Mouse (Mus musculus) neural tube, embryonic 14.5 days (tissue): ENCODE data around the gene Krtap27-1. TPM values are rescaled to one million over a fixed set of nuclear protein-coding genes. Genes with fewer than 3 reads are reported as not detected.

Experiments used
- ATAC-seq: fragments of 200-750 bp; cut with Nextera tagmentation; 2 replicates; pipeline ENCODE4 v1.8.0; 2017; ENCODE audit warnings: low read depth, mild to moderate bottlenecking, moderate TSS enrichment, moderate library complexity
- H3K27ac ChIP-seq: fragments of 300-500 bp; sonication (generic); 2 replicates; pipeline ENCODE4 v1.5.1; 2014; ENCODE audit warnings: low read depth, mild to moderate bottlenecking, control low read depth, low read length, moderate library complexity, mixed read lengths
- H3K27me3 ChIP-seq: fragments of 300-500 bp; sonication (generic); 2 replicates; pipeline ENCODE4 v1.6.1; 2014; ENCODE audit warnings: low read length; ENCODE audit not compliant: control insufficient read depth, insufficient read depth
- H3K36me3 ChIP-seq: fragments of 300-500 bp; sonication (generic); 2 replicates; pipeline ENCODE4 v1.6.1; 2014; ENCODE audit warnings: low read length, mixed read lengths; ENCODE audit not compliant: control insufficient read depth, insufficient read depth
- H3K4me1 ChIP-seq: fragments of 300-500 bp; sonication (generic); 2 replicates; pipeline ENCODE4 v1.6.1; 2014; ENCODE audit warnings: low read length; ENCODE audit not compliant: control insufficient read depth, insufficient read depth
- H3K4me2 ChIP-seq: fragments of 300-500 bp; sonication (generic); 2 replicates; pipeline ENCODE4 v1.6.1; 2014; ENCODE audit warnings: mild to moderate bottlenecking, low read depth, low read length, control low read depth
- H3K4me3 ChIP-seq: fragments of 300-500 bp; sonication (generic); 2 replicates; pipeline ENCODE4 v1.5.1; 2014; ENCODE audit warnings: low read depth, low read length, control low read depth, mixed read lengths
- H3K9ac ChIP-seq: fragments of 300-500 bp; sonication (generic); replicated peaks from 2 replicates; pipeline ENCODE4 v1.6.1; 2014; ENCODE audit warnings: low read depth, mild to moderate bottlenecking, control low read depth, low read length, mixed read lengths
- H3K9me3 ChIP-seq: fragments of 300-500 bp; sonication (generic); 2 replicates; pipeline ENCODE4 v1.6.1; 2016; ENCODE audit warnings: low read length; ENCODE audit not compliant: control insufficient read depth
- WGBS: fragments of 180-500 bp; shearing (Covaris S2); extraction: QIAGEN DNeasy Blood & Tissue Kit; methylation state at CpG from one replicate; pipeline ENCODE4 v1.1.7; 2014; 5-methylcytosine and 5-hydroxymethylcytosine counted together
- polyA plus RNA-seq: library from polyadenylated mRNA; unstranded; fragments of >200 nt; fragmentation: Nextera tagmentation; extraction: Ambion mirVana; gene quantifications from 2 replicates; pipeline ENCODE4 v1.2.1, GENCODE M21; 2014

Krtap27-1 gene
- polyA plus RNA-seq, 1 experiment from 2014 or later: not detected

- no peaks in the 10 kb centered on the region for H3K9me3 ChIP-seq
- H3K27ac ChIP-seq: no peak within 1 kb of the TSS
- H3K4me1 ChIP-seq: no peaks in the 10 kb centered on the region
- no peak within 1 kb of the TSS for H3K4me3 ChIP-seq
- WGBS: 93% methylated on average over 4 of the region's 4 CpGs
- H3K27me3 ChIP-seq: no peaks in the 10 kb centered on the region
- no peaks in the 10 kb centered on the region for H3K36me3 ChIP-seq
- H3K4me2 ChIP-seq: no peak within 1 kb of the TSS
- H3K9ac ChIP-seq: no peak within 1 kb of the TSS
- ATAC-seq: no peak
These were observed 43.9 kb downstream of the Krtap27-1 start, which contains the start of gene 2310079G19Rik for GRCm38 (mm10) chr16:88627566-88627965. Gene 2310079G19Rik, minus strand, starts transcription at chr16:88627666.

Other genes with a start within 250 kb of the Krtap27-1 start
- not detected in 2 replicates for gene Cldn17, start 164.7 kb downstream of the Krtap27-1 start, polyA plus RNA-seq
- gene Cldn8, start 108.5 kb downstream of the Krtap27-1 start, polyA plus RNA-seq: not detected in 2 replicates
- gene Krtap24-1, start 59.4 kb downstream of the Krtap27-1 start, polyA plus RNA-seq: not detected in 2 replicates
- not detected in 2 replicates for gene 2310079G19Rik, start 44.0 kb downstream of the Krtap27-1 start, polyA plus RNA-seq
- not detected in 2 replicates for gene Krtap26-1, start 23.9 kb downstream of the Krtap27-1 start, polyA plus RNA-seq
- gene 2310061N02Rik, start 36.3 kb upstream of the Krtap27-1 start, polyA plus RNA-seq: not detected in 2 replicates
- not detected in 2 replicates for gene Krtap13-1, start 57.2 kb upstream of the Krtap27-1 start, polyA plus RNA-seq
- gene Krtap13, start 80.0 kb upstream of the Krtap27-1 start, polyA plus RNA-seq: not detected in 2 replicates
- not detected in 2 replicates for gene 2310034C09Rik, start 87.2 kb upstream of the Krtap27-1 start, polyA plus RNA-seq
- gene 2310057N15Rik, start 102.5 kb upstream of the Krtap27-1 start, polyA plus RNA-seq: not detected in 2 replicates
- gene Gm5965, start 106.2 kb upstream of the Krtap27-1 start, polyA plus RNA-seq: not detected in 2 replicates
- not detected in 2 replicates for gene Gm20741, start 140.5 kb upstream of the Krtap27-1 start, polyA plus RNA-seq
- gene Krtap15, start 148.5 kb upstream of the Krtap27-1 start, polyA plus RNA-seq: not detected in 2 replicates
- not detected in 2 replicates for gene Krtap14, start 154.5 kb upstream of the Krtap27-1 start, polyA plus RNA-seq
- gene Krtap19-1, start 197.7 kb upstream of the Krtap27-1 start, polyA plus RNA-seq: not detected in 2 replicates
- not detected in 2 replicates for gene Krtap19-2, start 202.6 kb upstream of the Krtap27-1 start, polyA plus RNA-seq
- not detected in 2 replicates for gene Krtap19-3, start 206.4 kb upstream of the Krtap27-1 start, polyA plus RNA-seq
- not detected in 2 replicates for gene Krtap19-4, start 213.4 kb upstream of the Krtap27-1 start, polyA plus RNA-seq
- gene Krtap19-5, start 224.8 kb upstream of the Krtap27-1 start, polyA plus RNA-seq: not detected in 2 replicates